Mouse (Mus musculus) MEL (cell line): ENCODE measurements around the gene Pyy.

Experiments used
- CHD2 ChIP-seq: IDR thresholded peaks from 2 replicates; pipeline ENCODE4 v1.6.1; 2011; ENCODE audit warnings: low read length, improper control_type of control experiment
- CTCF ChIP-seq, 3 experiments: IDR thresholded peaks in 2 of 3; conservative IDR thresholded peaks in 1 of 3; 2 replicates each; pipeline ENCODE4 v1.5.1; 2011 to 2012; ENCODE audit warnings: low read length in 3 of 3, low read depth in 2 of 3, mild to moderate bottlenecking in 2 of 3, improper control_type of control experiment in 1 of 3, inconsistent platforms in 1 of 3, mixed read lengths in 1 of 3, moderate library complexity in 1 of 3; ENCODE audit not compliant: control insufficient read depth in 1 of 3, insufficient read depth in 1 of 3, poor library complexity in 1 of 3, severe bottlenecking in 1 of 3
- EP300 ChIP-seq, 2 experiments: IDR thresholded peaks; 2 replicates each; pipeline ENCODE4 v1.6.1; 2011; ENCODE audit warnings: improper control_type of control experiment in 2 of 2, low read length in 2 of 2, low read depth in 1 of 2, mild to moderate bottlenecking in 1 of 2
- GABPA ChIP-seq: IDR thresholded peaks from 2 replicates; pipeline ENCODE4 v1.6.1; 2012; ENCODE audit warnings: low read depth, mild to moderate bottlenecking, inconsistent platforms, low read length, improper control_type of control experiment, moderate library complexity
- GATA1 ChIP-seq: IDR thresholded peaks from 2 replicates; pipeline ENCODE4 v1.6.1; 2011; ENCODE audit warnings: low read depth, low read length, improper control_type of control experiment
- MAX ChIP-seq: IDR thresholded peaks from 2 replicates; pipeline ENCODE4 v1.6.1; 2011; ENCODE audit warnings: low read length, improper control_type of control experiment
- MXI1 ChIP-seq: IDR thresholded peaks from 2 replicates; pipeline ENCODE4 v1.6.1; 2011; ENCODE audit warnings: mild to moderate bottlenecking, low read depth, low read length, improper control_type of control experiment
- POLR2A ChIP-seq, 2 experiments: IDR thresholded peaks; 2 replicates each; pipeline ENCODE4 v1.6.1; 2011 to 2012; ENCODE audit warnings: low read length in 2 of 2, mild to moderate bottlenecking in 2 of 2, control low read depth in 1 of 2, improper control_type of control experiment in 1 of 2, low read depth in 1 of 2, moderate library complexity in 1 of 2; ENCODE audit not compliant: control insufficient read depth in 1 of 2, insufficient read depth in 1 of 2, poor library complexity in 1 of 2
- TAL1 ChIP-seq: IDR thresholded peaks from 2 replicates; pipeline ENCODE4 v1.6.1; 2012; ENCODE audit warnings: mild to moderate bottlenecking, inconsistent platforms, low read length, moderate library complexity, mixed read lengths
- ZC3H11A ChIP-seq: IDR thresholded peaks from 2 replicates; pipeline ENCODE4 v1.6.1; 2012; ENCODE audit warnings: low read depth, mild to moderate bottlenecking, inconsistent platforms, low read length, improper control_type of control experiment

DNA sequence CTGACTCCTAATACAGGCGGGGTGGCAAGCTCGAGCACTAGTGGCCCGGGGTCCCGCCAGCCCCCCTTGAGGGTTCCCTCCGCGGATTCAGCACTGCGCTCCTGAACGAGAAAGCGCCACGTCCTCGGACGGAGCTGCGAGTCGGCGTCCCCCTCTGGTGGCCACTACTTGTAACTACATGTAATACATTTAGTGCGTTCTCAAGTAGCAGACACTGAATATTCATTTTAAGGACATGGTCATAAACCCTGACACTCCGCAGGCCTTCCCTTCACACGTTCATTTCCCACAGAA is 30.8 kb upstream of the Pyy start:
- TF ChIP-seq CTCF (IDR thresholded peaks at IDR 0.05 in 2 of 3, conservative IDR thresholded peaks at IDR 0.05 in 1 of 3; ENCODE audit: control insufficient read depth in 1 of 3, insufficient read depth in 1 of 3, low read depth in 2 of 3, low read length in 3 of 3, poor library complexity in 1 of 3, severe bottlenecking in 1 of 3) (peak; percentile 91 to 95 (median 95)), EP300 (IDR thresholded peaks at IDR 0.05; ENCODE audit: low read depth in 1 of 2, low read length in 2 of 2) (no peak), MXI1 (no peak; the same call in 1 of the 2 replicates), TAL1 (no peak), MAX (no peak), ZC3H11A (peak; percentile 87), POLR2A (IDR thresholded peaks at IDR 0.05; ENCODE audit: control insufficient read depth in 1 of 2, insufficient read depth in 1 of 2, low read depth in 1 of 2, low read length in 2 of 2, poor library complexity in 1 of 2) (no peak), CHD2 (no peak), GABPA (no peak), GATA1 (no peak)
